Mouse (Mus musculus) myocyte (in vitro differentiated cells): ENCODE results near the gene Arl16. TPM values are rescaled to one million over a fixed set of nuclear protein-coding genes. Genes with fewer than 3 reads are reported as not detected.

Source experiments
- H3K27me3 ChIP-seq: one replicate; pipeline ENCODE4 v1.6.1; 2011; ENCODE audit not compliant: control insufficient read depth, insufficient read depth, insufficient read length
- H3K36me3 ChIP-seq: one replicate; pipeline ENCODE4 v1.6.1; 2011; ENCODE audit not compliant: control insufficient read depth, insufficient read depth
- H3K4me2 ChIP-seq: one replicate; pipeline ENCODE4 v1.6.1; 2011; ENCODE audit warnings: low read depth, control low read depth
- H3K4me3 ChIP-seq: one replicate; pipeline ENCODE4 v1.5.1; 2011; ENCODE audit warnings: mild to moderate bottlenecking, control low read depth, moderate library complexity
- H3K79me2 ChIP-seq: one replicate; pipeline ENCODE4 v1.6.1; 2011; ENCODE audit not compliant: control insufficient read depth, insufficient read depth
- H3ac ChIP-seq: one replicate; pipeline ENCODE4 v1.6.1; 2011; ENCODE audit not compliant: control insufficient read depth, insufficient read length
- CEBPB ChIP-seq: IDR thresholded peaks from 2 replicates; pipeline ENCODE4 v1.6.1; 2011; ENCODE audit warnings: mild to moderate bottlenecking, moderate library complexity; ENCODE audit not compliant: poor library complexity, insufficient read depth, severe bottlenecking
- E2F4 ChIP-seq: IDR thresholded peaks from one replicate; pipeline ENCODE4 v1.6.1; 2011; ENCODE audit warnings: mild to moderate bottlenecking, control low read depth, moderate library complexity; ENCODE audit not compliant: insufficient read depth
- MAX ChIP-seq: IDR thresholded peaks from one replicate; pipeline ENCODE4 v1.6.1; 2011; ENCODE audit warnings: low read depth, mild to moderate bottlenecking, control low read depth
- MYOD1 ChIP-seq, 3 experiments: IDR thresholded peaks; one replicate each; pipeline ENCODE4 v1.6.1; 2011; ENCODE audit warnings: control low read depth in 2 of 3, low read depth in 2 of 3, mild to moderate bottlenecking in 2 of 3, moderate library complexity in 1 of 3; ENCODE audit not compliant: insufficient read length in 2 of 3, control insufficient read depth in 1 of 3
- MYOG ChIP-seq, 3 experiments: IDR thresholded peaks; one replicate each; pipeline ENCODE4 v1.6.1; 2011; ENCODE audit warnings: control low read depth in 2 of 3, low read depth in 2 of 3, mild to moderate bottlenecking in 2 of 3; ENCODE audit not compliant: insufficient read length in 2 of 3, control insufficient read depth in 1 of 3, insufficient read depth in 1 of 3
- POLR2A ChIP-seq: IDR thresholded peaks from one replicate; pipeline ENCODE4 v1.6.1; 2011; ENCODE audit warnings: low read depth, mild to moderate bottlenecking, control low read depth, moderate library complexity; ENCODE audit not compliant: insufficient read length
- POLR2AphosphoS2 ChIP-seq: IDR thresholded peaks from one replicate; pipeline ENCODE4 v1.6.1; 2011; ENCODE audit warnings: low read depth, control low read depth; ENCODE audit not compliant: insufficient read length
- REST ChIP-seq: IDR thresholded peaks from one replicate; pipeline ENCODE4 v1.6.1; 2011; ENCODE audit warnings: mild to moderate bottlenecking, control low read depth, moderate library complexity; ENCODE audit not compliant: insufficient read depth, insufficient read length
- SRF ChIP-seq: IDR thresholded peaks from one replicate; pipeline ENCODE4 v1.6.1; 2011; ENCODE audit warnings: low read depth; ENCODE audit not compliant: control insufficient read depth, insufficient read length
- TCF12 ChIP-seq: IDR thresholded peaks from one replicate; pipeline ENCODE4 v1.6.1; 2011; ENCODE audit warnings: mild to moderate bottlenecking, control low read depth; ENCODE audit not compliant: poor library complexity, insufficient read depth, severe bottlenecking
- TCF3 ChIP-seq: IDR thresholded peaks from one replicate; pipeline ENCODE4 v1.6.1; 2011; ENCODE audit warnings: low read depth, control low read depth; ENCODE audit not compliant: insufficient read length
- USF1 ChIP-seq: IDR thresholded peaks from one replicate; pipeline ENCODE4 v1.6.1; 2011; ENCODE audit warnings: low read depth, mild to moderate bottlenecking, control low read depth, moderate library complexity
- polyA plus RNA-seq: library from polyadenylated mRNA; unstranded; fragments of >200 nt; fragmentation: generic; extraction: Trizol; gene quantifications from one replicate; pipeline ENCODE4 v1.2.1, GENCODE M21; 2012; ENCODE audit warnings: missing spikeins

The Arl16 gene
- polyA plus RNA-seq, 1 experiment: 15.6 TPM

DNA sequence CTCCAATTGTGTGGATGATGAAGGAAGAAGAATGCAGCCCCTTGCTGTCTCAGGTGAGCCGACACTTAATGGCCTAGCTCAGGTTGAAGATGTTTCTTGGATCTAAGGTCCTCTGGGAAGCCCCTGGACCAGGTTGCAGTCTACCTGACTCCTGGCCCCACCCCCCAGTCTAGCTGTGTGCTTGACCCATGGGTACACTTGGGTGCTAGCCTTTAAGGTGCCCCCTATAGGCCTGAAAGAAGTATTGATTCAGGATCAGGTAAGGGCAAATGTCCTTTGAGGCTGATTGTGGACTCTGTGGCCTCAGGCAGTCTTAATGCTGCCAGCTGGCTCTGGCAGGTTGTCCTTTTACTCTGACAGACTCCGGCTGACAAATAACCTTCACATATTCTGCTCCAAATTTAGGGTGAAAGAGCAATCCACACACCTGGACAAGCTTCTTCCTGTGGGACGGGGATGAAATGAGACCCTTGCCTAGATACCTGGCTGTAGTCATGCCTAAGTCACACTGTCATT lies 24.6 kb downstream of the Arl16 start:
- H3K4me2 ChIP-seq: no peak overlapping the region
- H3ac ChIP-seq: no peak overlapping the region
- no peaks in the 10 kb centered on the region for H3K36me3 ChIP-seq
- no peaks in the 10 kb centered on the region for H3K79me2 ChIP-seq
- no peak overlapping the region for H3K4me3 ChIP-seq
- no peak for TF ChIP-seq MYOD1 (IDR thresholded peaks at IDR 0.05; ENCODE audit: control insufficient read depth in 1 of 3, insufficient read length in 2 of 3, low read depth in 2 of 3)
- peaks cover 5% of the 10 kb centered on the region for H3K27me3 ChIP-seq

GRCm38 (mm10) chr11:120442344-120442743 lies 25.1 kb downstream of the Arl16 start, which contains the start of gene Tspan10:
Gene Tspan10, plus strand, starts transcription at chr11:120442644.
- no peaks in the 10 kb centered on the region for H3K36me3 ChIP-seq
- TF ChIP-seq SRF: no peak
- no peak for TF ChIP-seq TCF12
- peaks cover 5% of the 10 kb centered on the region for H3K27me3 ChIP-seq
- no peak within 1 kb of the TSS for H3ac ChIP-seq
- no peak within 1 kb of the TSS for H3K4me3 ChIP-seq
- no peaks in the 10 kb centered on the region for H3K79me2 ChIP-seq
- H3K4me2 ChIP-seq: no peak within 1 kb of the TSS

DNA sequence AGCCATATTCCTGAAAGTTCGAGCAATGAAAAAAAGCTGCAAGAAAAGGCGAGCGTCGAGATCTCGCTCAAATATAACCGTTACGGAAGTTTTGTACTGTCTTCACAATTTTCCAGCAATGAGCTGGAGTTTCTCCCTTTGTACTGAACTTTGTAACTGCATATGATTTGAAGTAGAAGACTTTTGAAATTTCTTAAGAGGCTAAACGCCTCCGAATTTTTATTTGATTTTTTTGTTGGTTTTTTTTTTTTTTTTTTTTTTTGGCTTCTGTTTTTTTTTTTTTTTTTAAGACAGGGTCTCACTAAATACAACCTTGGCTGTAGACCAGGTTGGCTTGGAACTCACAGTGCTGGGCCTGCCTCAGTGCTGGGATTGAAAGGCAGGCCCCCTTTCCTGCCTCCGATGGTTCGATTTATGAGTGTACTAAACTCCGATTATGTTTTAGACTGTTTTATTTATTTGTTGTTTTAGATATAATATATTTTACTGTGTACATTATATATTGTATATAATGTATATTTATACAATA lies 29.5 kb downstream of the Arl16 start:
- Histone ChIP-seq H3K4me3 (peak overlapping the region; percentile 85), H3K27me3 (no peaks in the 10 kb centered on the region), H3ac (peak overlapping the region; percentile 28), H3K4me2 (peak overlapping the region; percentile 68), H3K79me2 (peaks cover 40% of the 10 kb centered on the region), H3K36me3 (peaks cover 8% of the 10 kb centered on the region)
- TF ChIP-seq MAX (no peak), POLR2A (no peak), CEBPB (no peak), TCF12 (no peak), USF1 (no peak), MYOG (IDR thresholded peaks at IDR 0.05; ENCODE audit: control insufficient read depth in 1 of 3, insufficient read depth in 1 of 3, insufficient read length in 2 of 3, low read depth in 2 of 3) (no peak), E2F4 (no peak), TCF3 (no peak), MYOD1 (IDR thresholded peaks at IDR 0.05; ENCODE audit: control insufficient read depth in 1 of 3, insufficient read length in 2 of 3, low read depth in 2 of 3) (no peak), REST (no peak), POLR2AphosphoS2 (no peak), SRF (no peak)

GRCm38 (mm10) chr11:120437152-120437856 lies 30.1 kb downstream of the Arl16 start, which contains the start of gene Nploc4:
Gene Nploc4, minus strand, starts transcription at chr11:120437708.
- H3K36me3 ChIP-seq: peaks cover 8% of the 10 kb centered on the region
- TF ChIP-seq MYOG (IDR thresholded peaks at IDR 0.05; ENCODE audit: control insufficient read depth in 1 of 3, insufficient read depth in 1 of 3, insufficient read length in 2 of 3, low read depth in 2 of 3) (peak in 2 of 3 experiments; percentile 29 to 52), TCF12 (no peak), USF1 (no peak), MYOD1 (IDR thresholded peaks at IDR 0.05; ENCODE audit: control insufficient read depth in 1 of 3, insufficient read length in 2 of 3, low read depth in 2 of 3) (peak in 1 of 3 experiments; percentile 37), MAX (no peak), POLR2AphosphoS2 (peak; percentile 58), POLR2A (peak; percentile 86), SRF (no peak), E2F4 (peak; percentile 56), CEBPB (no peak)
- H3ac ChIP-seq: peak within 1 kb of the TSS; percentile 28
- peaks cover 44% of the 10 kb centered on the region for H3K79me2 ChIP-seq
- peak within 1 kb of the TSS; percentile 85 for H3K4me3 ChIP-seq
- H3K27me3 ChIP-seq: no peaks in the 10 kb centered on the region
- H3K4me2 ChIP-seq: peak within 1 kb of the TSS; percentile 98

- no peak overlapping the region for H3K4me3 ChIP-seq
- TF ChIP-seq USF1: no peak
- no peak for TF ChIP-seq REST
- peaks cover 55% of the 10 kb centered on the region for H3K79me2 ChIP-seq
Measured at GRCm38 (mm10) chr11:120426727-120427126, 40.7 kb downstream of the Arl16 start.

More at GRCm38 (mm10) chr11:120426727-120427126, 40.7 kb downstream of the Arl16 start:
- H3K36me3 ChIP-seq: peaks cover 66% of the 10 kb centered on the region
- H3K4me2 ChIP-seq: no peak overlapping the region
- H3ac ChIP-seq: no peak overlapping the region
- H3K27me3 ChIP-seq: no peaks in the 10 kb centered on the region
